Mouse (Mus musculus) kidney, adult 2 months (tissue): ENCODE data around the gene Pga5.

Experiments
- CTCF ChIP-seq: fragments of 200-500 bp; conservative IDR thresholded peaks from 2 replicates; pipeline ENCODE4 v1.5.1; 2011; ENCODE audit warnings: low read depth, mild to moderate bottlenecking, control low read depth, low read length, moderate library complexity, mixed read lengths; ENCODE audit not compliant: insufficient read depth, insufficient read length
- POLR2A ChIP-seq: fragments of 200-500 bp; IDR thresholded peaks from one replicate; pipeline ENCODE4 v1.6.1; 2011; ENCODE audit warnings: low read depth, low read length, control low read depth

DNA sequence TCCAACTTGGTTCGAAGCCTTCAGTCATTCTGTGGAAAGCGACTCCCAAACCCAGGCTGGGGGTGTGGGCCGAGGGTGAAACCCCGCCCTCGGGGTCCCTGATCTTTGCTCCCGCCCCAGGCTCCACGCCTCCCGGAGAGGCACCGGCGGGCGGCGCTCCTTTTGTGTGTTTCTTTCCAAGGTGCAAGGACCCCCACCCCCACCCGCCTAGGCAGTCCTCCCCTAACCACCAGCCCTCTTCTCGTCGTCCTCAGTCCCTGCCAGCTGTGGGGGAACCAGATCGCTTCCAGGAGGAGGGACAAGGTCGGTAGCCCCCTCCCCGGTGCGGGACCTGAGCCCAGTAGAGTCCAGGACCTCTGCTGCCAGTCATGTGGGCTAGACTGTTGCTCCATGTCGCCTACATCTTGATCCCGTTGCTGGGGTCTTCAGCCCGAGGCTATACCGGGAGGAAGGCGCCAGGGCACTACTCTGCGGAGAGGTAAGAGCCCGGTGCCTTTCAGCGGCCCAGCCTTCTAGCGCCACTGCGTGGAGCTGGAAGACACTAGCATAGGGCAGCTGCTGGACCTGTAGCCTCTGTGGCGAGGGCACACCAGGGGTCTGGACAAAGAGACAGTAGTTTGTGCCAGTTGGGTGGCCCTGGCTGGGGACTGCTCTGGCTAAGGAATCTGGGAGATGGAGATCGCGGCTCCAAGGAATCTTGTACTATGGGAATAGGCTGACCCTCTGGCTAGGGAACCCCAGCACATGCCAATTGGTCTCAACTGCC is 43.6 kb downstream of the Pga5 start, which contains the start of gene Vwce:
- no peak for TF ChIP-seq POLR2A
- TF ChIP-seq CTCF = peak; percentile 40; the same call in 1 of the 2 replicates
